ENCODE assay signal across 17 mouse cellular contexts in genomic region chrX:12716036-12716435, GRCm38 (mm10). TPM values are rescaled to one million over a fixed set of nuclear protein-coding genes. Genes with fewer than 3 reads are reported as not detected.
DNase-seq lines count a peak whose midpoint lies in the region; TF ChIP-seq lines count a peak whose summit lies in the region.
"Had no signal": no experiment of that assay in that cellular context is flagged by ENCODE, and none has a peak within 500 bp of the region (broad histone marks: within the 10 kb centered on the region; RNA-seq: fewer than 3 reads in every experiment).

No protein-coding gene starts in this region.

- peak; percentile 58 for DNase-seq in kidney, adult 2 months
- no peak for DNase-seq in kidney, adult 11 months
- peak; percentile 56 for DNase-seq in kidney, adult 9 months
- DNase-seq in kidney, postnatal 4 days = no peak
- DNase-seq in testis, postnatal 14 days (ENCODE audit: low spot score) = peak; percentile 5
- no peak for DNase-seq in testis, postnatal 10 days (ENCODE audit: low spot score)
- DNase-seq: adrenal gland, adult 2 months; adrenal gland, adult 8-10 months; adrenal gland, postnatal 10 days; adrenal gland, postnatal 14 days; adrenal gland, postnatal 25 days; adrenal gland, postnatal 36 days; B cell, adult 2 months; cerebellum, adult 11 months; cerebellum, adult 11-12 months; cerebellum, adult 18-20 months had no signal

- peaks cover 1% of the 10 kb centered on the region; the same call in 1 of the 2 replicates for H3K36me3 ChIP-seq in kidney, adult 2 months (ENCODE audit: control insufficient read depth, insufficient read depth, low read length)

- H3K27ac ChIP-seq in kidney, adult 2 months (ENCODE audit: insufficient read depth, low read depth, low read length) = peak overlapping the region; percentile 52; the same call in 1 of the 2 replicates

- TF ChIP-seq POLR2A in kidney, adult 2 months (IDR thresholded peaks at IDR 0.05; ENCODE audit: low read depth, low read length) = no peak

- H3K27me3 ChIP-seq in kidney, adult 2 months (replicated peaks; ENCODE audit: control insufficient read depth, insufficient read depth, low read length) = no peaks in the 10 kb centered on the region
- H3K27me3 ChIP-seq: CH12.LX had no signal

- no peak overlapping the region for H3K4me3 ChIP-seq in kidney, adult 2 months (ENCODE audit: insufficient read depth, low read depth, low read length)

- WGBS in kidney, adult 2 months = 57% methylated on average over 4 of the region's 4 CpGs

- H3K4me1 ChIP-seq in kidney, adult 2 months (ENCODE audit: control insufficient read depth, insufficient read depth, low read length) = no peaks in the 10 kb centered on the region

- TF ChIP-seq CTCF in kidney, adult 2 months (conservative IDR thresholded peaks at IDR 0.05; ENCODE audit: insufficient read depth, insufficient read length, low read depth, low read length) = no peak

RNA-seq across cellular contexts. Expression of gene 1810030O07Rik, which starts 42.6 kb away (rescaled TPM):
- 11.8 and 12.9 TPM in 2 replicates for polyA plus RNA-seq in kidney, adult 2 months (2012; rRNA removed)

RNA-seq across cellular contexts. Expression of gene Med14, which starts 45.8 kb away (rescaled TPM):
- polyA plus RNA-seq in kidney, adult 2 months (2012; rRNA removed) = 17.4 and 25.0 TPM in 2 replicates

Comparison
In these comparisons a context has a peak if more than half of its experiments do, and no peak if none do; other contexts are left out.
1. DNase-seq: peak in kidney, adult 2 months (single experiment), kidney, adult 9 months (single experiment) and testis, postnatal 14 days (single experiment); none in kidney, adult 11 months (single experiment), kidney, postnatal 4 days (0 of 2) and testis, postnatal 10 days (single experiment).